Mouse (Mus musculus): ENCODE results near the gene Cep128. TPM values are rescaled to one million over a fixed set of nuclear protein-coding genes. Genes with fewer than 3 reads are reported as not detected.
"Not testable (repeated sequence)": the region's sequence is repeated elsewhere in the genome, so short reads cannot be mapped to it uniquely, and the experiment has no call there.

The Cep128 gene
- total RNA-seq (2021) = 1 to 10 TPM; 4.4 to 4.8 TPM

DNA sequence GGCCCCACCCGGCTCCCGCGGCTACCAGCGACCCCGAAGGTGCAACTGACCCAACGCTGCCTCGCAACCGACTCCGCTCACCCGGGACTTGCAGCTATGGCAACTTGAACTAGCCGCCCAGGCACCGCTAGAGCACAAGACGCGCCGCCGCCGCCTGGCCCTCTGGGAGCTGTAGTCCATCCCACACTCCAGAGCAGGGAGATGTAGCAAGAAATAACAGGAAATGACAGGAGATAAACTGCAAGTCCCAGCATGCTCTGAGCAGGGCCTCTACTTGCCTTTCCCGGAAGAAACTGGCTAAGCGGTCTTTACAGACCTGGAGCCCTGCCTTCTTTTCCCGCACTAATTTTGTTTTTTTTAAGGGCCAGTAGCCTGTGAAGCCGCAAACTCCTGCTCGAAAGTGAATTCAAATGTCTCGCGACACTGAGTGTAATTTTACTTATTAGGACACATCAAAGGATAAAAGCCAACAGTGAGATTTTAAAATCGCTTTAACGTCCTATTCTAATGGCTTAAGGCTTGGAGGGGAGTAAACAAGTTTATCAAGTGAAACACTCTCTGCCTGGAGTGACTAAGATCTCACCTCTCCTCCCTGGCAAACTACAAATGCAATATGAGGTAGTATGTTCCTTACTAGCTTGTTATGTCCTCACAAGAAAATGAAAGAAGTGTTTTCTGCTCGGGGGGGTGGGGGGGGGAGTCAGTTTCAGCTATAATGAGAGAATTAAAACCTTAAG, at the start of gene Cep128, which contains the start of gene Tshr:
Gene Cep128 (minus strand): TSS at position 129 of the 737 bp plus-strand sequence.
Gene Tshr (plus strand): TSS at position 283 of the 737 bp plus-strand sequence.
- peak; percentile 78 to 79 for DNase-seq (ENCODE audit: extremely low spot score in 1 of 2, low spot score in 1 of 2)

DNA sequence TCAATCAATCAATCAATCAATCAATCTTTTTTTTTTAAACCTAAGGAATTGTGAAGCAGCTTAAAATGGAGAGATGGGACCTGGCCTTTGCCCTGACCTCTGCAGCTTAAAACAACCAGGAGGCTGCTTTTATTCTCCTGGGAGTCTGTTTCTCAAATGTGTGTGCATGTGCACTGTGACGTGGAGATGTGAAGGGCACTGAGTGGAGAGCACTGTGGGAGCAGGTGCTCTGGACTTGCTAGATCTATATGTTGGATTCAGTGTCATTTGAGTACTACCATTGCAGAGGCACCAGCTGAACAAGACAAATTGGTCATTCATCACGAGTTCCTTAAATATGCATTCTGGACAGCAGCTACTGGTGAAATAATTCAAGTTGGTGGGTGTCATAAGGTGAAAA, 42.9 kb upstream of the Cep128 start:
- DNase-seq (ENCODE audit: extremely low spot score in 1 of 2, low spot score in 1 of 2) = no peak

DNA sequence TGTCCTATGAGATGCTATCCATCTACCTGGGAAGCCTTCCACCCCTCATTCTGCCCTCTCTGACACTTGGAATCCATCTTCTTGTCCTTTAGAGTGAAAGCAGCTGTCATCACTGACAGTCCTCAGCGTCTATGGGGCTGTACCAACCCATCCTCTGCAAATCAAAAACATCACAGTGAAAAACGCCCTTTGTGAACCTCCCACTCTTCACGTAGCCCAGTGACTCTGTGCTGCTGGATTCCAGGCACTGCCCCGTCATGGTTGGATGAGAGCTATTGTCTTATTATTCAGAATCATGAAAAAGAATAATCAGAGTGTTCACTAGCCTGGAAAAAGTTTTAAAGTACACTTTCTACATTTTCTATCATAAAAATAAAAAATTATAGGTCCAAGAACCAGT, 42.3 kb upstream of the Cep128 start:
- DNase-seq (ENCODE audit: extremely low spot score in 1 of 2, low spot score in 1 of 2) = no peak

DNA sequence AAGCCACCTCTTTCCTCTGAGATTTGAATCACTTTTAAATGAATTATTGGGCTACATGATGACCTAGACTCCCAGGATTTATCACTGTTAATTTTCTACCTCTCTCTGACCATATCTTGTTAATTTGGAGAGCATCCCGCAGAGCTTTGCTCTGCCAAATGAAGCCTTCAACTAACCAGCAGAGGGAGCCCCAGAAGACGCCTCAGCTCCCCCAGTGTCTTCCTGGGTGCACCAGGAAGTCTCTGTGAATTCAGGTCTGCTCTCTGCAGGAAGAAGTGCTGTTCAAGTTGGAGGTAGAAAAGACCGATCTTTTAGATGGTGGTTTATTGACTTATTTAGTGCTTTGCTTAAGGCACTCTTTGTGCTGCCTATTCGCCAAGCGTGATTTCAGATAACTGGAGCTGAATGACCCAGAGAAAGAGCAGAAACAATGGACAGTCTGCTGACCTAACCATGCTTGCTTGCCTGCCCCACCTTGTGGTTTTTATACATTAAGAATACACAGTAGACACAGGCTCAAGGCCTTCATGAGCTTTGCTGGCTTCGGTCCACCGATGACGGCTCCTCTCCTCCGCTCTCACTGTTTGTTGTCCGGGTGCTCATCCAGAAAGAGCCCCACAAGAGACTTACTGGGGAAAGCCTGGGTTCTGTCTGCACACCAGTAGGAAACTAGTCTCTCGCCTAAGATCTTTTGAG, 39.1 kb upstream of the Cep128 start:
- peak in 1 of 2 experiments; percentile 47 for DNase-seq (ENCODE audit: extremely low spot score in 1 of 2, low spot score in 1 of 2)

DNA sequence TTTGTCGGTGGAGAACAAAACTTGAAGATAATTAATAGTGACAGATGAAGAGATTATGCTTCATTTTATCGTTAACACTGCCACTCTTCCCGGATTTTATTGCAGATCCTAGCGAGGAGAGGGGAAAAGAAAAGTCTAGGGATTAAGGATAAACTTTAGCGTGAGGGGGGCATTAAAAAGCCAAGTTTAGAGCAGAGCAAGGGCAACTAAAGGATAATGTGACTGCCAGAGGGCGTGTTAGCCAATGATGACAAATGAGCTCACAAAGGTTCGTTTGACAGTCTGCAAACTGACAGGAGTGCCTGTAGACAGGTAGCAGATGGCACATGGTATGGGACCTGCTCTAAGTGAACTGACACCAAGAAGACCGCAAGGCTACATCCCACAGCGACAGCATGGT, 37.1 kb upstream of the Cep128 start:
- no peak for DNase-seq (ENCODE audit: extremely low spot score in 1 of 2, low spot score in 1 of 2)

DNA sequence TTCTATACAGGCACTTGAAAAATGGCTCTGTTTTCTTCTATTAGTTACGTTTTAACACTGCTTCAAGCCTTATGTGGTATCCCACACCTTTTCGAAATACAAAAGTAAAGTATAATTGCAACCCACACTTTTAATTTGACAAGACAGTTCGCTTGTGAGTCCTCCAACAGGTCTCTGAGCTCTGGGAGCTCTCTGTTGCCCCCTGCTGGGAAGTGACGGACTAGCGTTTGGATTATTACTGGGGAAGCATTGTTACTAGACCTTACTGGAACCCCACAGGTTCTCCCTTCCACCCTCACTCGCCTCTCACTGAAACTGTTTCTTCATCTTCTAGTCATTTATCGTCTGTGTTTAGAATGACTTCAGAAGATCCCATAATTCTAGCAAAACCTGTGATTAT, 34.6 kb upstream of the Cep128 start:
- peak; percentile 23 to 75 for DNase-seq (ENCODE audit: extremely low spot score in 1 of 2, low spot score in 1 of 2)

DNA sequence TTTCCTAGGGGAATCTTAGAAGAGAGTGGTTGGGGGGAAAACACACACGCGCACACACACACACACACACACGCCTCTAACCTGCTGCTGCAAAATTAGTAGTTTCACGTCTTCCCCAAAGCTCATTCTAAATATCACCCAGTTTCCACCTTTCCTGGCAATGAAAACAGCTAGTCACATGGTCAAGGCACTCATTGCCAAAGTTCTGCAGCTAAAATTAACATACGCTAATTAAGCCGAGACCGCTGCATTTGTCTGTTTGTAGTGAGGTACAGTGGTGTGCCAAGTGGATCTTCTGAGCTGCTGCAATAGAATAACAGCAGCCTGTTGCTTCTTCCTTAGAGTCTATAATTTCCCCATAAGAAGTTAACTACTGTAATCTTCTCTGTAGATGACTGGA, 32.6 kb upstream of the Cep128 start:
- no peak for DNase-seq (ENCODE audit: extremely low spot score in 1 of 2, low spot score in 1 of 2)

DNA sequence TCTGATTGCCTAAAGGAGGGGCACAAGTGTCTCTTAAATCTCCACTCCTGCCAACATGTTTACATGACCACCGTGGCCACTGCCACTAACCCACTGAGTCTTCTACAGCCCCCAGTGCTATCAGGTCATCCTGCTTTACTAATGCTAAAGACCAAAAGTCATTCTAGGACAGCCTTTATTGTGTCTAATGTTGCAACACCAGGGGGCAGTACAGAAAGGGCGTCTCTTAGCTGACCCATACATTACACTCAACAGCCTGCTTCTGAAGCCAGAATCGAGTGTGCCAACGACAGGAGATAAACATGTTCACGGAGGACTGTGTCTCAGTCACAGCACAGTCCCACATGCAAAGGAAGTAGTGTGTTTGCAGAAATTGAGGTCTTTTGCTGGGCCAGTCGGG, 30.9 kb upstream of the Cep128 start:
- no peak for DNase-seq (ENCODE audit: extremely low spot score in 1 of 2, low spot score in 1 of 2)

DNA sequence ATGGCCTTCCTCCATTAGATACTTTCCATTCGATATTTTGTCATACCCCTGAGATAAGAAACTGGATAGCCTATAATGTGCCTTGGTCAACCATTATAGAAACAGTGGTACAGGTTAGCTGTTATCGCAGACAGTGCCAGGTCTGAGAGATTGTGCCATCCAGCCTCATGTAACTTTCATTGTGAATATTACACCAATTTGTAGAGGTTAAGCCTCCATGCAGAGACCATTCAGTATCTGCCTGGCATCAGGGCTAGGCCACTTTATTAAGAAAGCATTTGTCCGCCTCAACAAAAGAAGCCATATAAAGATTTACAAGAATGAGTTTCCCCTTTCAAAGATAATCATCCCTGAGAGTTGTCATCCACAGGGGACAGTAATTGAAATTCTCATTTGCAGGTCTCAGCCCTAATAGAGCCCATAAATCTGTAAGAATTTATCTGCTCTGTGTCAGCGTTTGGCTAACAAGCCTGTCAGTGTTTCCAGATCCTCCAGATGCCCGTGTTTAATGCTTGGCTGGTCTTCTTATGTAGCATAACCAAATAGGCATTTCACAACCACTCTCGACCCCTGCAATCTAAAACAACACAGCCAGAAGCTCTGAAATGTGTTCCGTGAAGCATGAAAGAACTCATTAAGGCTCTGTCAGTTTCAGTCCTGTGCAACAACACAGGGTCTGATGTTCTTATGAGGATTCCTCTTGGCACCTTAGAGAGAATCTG, 28.4 kb upstream of the Cep128 start:
- no peak for DNase-seq (ENCODE audit: extremely low spot score in 1 of 2, low spot score in 1 of 2)

DNA sequence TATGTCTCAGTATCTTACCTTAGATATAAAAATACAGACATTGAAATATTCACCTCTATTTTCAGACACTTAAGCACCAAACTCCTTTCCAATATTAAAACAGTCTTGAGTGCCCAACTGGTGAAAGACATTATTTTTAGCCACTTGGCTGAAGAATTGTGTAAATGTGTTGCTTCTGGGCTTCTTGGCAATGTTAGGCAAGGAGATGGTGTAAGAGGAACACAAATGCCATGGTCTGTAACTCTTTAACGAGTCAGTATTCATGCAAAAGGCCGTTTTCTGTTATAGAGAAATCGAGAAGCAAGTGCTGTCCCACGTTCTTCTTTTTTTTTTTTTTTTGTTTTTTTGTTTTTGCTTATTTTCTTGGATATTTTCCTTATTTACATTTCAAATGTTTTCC, 26.1 kb upstream of the Cep128 start:
- no peak for DNase-seq (ENCODE audit: extremely low spot score in 1 of 2, low spot score in 1 of 2)

DNA sequence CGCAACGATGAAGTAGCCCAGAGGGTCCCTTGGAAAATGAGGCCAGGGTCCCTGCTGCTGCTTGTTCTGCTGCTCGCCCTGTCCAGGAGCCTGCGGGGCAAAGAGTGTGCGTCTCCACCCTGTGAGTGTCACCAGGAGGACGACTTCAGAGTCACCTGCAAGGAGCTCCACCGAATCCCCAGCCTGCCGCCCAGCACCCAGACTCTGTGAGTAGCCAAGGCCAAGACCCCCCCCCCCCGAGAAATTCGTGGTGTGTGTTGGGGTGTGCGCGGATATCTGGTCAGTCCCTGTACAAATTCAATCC, 16.8 kb upstream of the Cep128 start:
- DNase-seq (ENCODE audit: extremely low spot score in 1 of 2, low spot score in 1 of 2) = no peak

DNA sequence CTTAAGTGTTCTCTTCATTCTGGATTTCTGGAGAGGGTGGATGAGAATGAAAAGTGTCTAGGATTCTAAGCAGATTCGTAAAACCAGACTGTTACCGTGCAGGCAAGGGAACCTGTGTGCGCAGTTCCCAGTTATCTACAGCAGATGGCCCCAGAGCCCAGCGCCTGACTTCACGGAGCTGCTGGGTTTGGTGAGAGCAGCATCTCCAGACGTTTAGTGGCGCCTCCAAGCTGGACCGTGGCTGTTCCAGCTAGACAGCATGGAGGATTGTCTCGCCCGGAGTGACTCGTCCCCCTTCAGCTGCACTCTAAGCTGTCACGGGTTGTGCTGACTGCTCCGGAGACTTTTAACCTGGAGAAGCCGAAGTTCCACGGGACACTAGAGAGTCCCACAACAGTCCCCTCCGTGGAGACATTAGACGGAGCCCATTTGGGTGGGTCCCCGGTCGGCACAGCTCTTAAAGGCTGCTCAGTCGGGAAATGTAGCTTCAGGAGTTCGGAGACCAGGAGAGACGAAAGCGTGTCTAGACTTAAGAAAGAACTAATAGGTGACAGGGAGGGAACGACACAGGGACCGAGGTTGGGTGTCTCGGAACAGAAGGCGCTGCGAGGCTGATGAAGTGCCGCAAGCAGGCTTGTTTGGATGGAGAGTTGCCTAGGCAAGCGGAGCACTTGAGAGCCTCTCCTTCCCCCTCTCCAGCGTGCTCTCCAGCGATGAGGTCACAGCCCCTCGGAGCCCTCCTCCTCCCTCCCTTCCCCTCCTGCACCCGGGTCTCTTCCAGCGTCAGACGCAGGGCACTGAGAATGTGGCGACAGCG, 16.2 kb upstream of the Cep128 start:
- peak; percentile 54 to 75 for DNase-seq (ENCODE audit: extremely low spot score in 1 of 2, low spot score in 1 of 2)

DNA sequence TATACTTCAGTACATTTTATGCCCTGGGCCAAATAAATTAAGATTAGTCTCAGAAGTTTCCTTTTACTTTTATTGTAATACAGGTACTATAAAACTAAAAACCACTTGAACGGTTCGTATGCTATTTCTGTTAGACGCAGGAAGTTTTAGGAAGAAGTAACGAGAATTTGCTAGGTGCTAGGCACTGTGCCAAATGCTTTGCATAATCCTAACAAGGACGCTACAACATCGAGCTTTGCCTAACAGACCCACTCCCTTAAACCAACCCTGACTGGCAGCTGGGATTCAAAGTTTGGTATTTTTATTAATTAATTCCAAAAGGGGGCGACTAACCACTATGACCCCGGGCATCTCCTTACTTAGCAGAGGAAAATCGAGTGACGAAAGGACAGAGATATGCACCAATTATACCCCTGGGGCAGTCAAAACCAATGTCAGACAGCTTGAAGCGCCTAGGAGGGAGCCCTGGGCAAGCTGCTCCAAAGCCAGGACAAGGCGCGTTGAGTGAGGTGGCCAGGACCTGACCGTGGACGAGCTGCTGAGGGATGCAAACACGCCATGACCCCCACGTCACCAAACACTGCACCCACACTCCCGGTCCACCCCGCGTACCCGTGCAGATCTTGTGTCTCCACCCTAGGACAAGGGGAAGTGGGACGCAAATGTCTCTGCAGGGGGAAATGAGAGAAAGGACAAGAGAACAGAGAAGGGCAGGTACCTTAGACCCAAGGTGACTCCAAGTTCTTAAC, 519 bp downstream of the Cep128 start:
- no peak for DNase-seq (ENCODE audit: extremely low spot score in 1 of 2, low spot score in 1 of 2)

DNA sequence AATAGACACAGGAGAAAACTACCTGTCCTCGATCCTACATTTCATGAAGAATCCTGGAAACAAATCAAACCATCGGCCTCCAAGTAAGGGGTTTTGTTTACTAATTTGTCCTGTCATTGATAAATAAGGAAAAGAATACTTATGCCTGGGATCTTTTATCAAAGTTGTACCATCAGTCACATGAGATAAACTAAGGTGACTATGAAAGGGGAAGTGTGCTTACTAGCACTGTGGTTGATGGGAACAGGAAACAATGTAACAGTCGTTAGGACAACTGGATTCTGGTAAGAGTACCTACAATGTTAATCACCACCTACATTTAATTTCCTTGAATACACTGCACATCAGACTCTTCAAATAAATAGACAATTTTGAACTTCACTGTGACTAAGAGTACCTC, 15.0 kb downstream of the Cep128 start:
- no peak for DNase-seq (ENCODE audit: extremely low spot score in 1 of 2, low spot score in 1 of 2)

DNA sequence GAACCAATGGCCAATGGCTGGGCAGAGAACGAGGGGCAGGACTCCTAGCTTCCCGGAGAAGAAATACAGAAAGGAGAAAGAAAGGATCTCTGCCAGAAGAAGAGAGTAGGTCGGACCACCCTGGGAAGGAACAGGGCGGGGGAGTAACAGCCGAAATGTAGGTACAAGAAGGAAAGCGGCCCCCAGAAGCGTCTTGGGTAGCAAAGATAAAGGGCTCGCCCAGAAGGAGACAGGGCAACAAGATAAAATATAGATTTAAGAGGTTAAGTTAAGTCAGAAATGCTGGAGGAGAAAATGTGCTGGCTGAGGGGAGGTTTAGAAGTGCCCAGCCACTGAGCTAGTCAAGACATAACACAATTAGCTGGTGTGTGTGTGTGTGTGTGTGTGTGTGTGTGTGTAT, 30.4 kb downstream of the Cep128 start:
- no peak for DNase-seq (ENCODE audit: extremely low spot score in 1 of 2, low spot score in 1 of 2)

DNA sequence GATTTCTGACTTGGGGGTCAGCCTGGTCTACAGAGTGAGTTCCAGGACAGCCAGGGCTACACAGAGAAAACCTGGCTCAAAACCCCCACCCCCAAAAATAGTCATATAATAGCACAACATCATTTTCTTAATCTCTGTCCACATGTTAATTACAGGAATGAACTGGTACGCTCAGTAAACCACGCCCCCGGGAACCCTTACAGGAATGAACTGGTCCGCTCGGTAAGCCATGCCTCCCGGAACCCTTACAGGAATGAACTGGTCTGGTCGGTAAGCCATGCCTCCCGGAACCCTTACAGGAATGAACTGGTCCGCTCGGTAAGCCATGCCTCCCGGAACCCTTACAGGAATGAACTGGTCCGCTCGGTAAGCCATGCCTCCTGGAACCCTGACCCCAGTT, 45.6 kb downstream of the Cep128 start:
- not testable (repeated sequence) for DNase-seq (ENCODE audit: extremely low spot score in 1 of 2, low spot score in 1 of 2)

DNA sequence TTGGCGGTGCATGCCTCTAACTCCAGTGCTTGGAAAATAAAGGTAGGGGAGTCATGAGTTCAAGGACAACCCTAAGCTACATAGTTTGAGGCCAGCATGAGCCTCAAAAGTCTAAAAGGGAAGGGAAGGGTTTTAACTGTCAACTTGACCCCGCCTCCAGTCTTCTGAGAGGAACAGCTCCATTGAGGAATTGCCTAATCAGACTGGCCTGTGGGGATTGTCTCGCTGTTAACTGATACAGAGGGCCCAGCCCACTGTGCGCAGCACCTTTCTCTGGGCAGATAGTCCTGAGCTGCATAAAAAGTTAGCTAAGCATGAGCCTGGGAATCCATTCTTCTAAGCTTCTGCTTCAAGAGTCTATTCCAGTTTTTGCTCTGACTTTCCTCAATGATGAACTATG, 56.7 kb downstream of the Cep128 start:
- no peak for DNase-seq (ENCODE audit: extremely low spot score in 1 of 2, low spot score in 1 of 2)

DNA sequence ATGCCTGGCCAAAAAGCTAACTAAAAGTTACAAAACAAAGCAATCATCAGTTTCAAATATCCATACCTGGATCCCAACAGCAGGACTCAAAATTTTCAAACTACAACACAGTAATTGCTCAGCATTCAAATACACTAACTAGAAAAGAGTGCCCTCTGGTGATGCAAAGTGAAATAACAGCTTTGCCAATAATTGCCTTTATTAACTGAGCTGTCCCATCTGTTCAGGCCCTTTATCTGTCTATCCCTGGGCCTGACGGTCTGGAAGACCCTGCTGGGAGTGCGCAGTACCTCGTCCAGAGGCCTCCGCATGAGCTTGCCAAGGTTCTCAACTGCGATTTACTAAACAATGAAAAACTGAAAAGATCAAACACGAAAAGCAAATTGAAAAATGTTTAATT, 58.1 kb downstream of the Cep128 start:
- peak in 1 of 2 experiments; percentile 53 for DNase-seq (ENCODE audit: extremely low spot score in 1 of 2, low spot score in 1 of 2)

DNA sequence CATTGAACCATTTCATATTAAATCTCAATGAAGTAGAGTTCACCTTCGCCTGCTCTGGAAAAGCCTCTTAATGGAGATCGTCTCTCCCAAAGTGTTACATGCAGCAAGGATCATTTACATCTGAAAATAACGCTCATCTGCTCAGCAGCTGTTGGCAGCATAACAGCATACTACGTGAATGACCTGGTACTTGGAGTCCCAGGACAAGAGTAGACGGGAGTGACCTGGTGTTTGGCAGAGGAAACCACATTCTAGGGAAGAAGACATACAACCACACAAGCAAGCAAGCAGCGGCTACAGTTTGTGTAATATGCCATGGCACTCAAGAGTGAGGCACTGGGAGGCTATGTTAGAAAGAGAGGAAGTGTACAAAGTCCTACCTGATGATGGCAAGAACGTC, 69.2 kb downstream of the Cep128 start:
- DNase-seq (ENCODE audit: extremely low spot score in 1 of 2, low spot score in 1 of 2) = no peak

DNA sequence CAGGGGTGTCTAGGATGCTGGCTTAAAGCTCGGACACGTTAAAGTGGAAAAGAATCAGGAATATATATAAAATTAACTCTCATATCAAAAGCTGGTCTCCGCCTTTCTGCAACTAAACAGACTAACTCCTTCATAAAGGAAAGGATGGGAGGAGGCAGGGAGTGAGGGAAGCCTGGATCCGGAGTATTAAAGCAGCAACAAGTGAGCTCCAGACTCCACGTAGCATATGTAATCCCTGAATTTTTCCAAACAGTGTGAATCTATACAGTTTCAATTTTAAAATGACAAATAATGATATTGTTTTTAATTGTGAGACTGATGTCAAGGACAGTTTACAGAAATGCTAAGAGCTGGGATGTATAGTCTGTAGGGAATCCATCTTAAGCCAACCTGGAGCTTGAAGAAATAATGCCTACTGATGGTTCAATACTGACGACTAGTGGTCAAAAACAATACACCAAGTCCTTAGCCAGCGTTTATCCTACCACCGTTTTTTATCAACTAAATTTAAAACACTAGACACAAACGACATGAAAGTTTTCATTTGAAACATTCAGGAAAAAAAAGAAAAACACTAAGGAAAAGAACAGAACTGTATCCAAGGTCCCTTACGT, 70.1 kb downstream of the Cep128 start:
- no peak for DNase-seq (ENCODE audit: extremely low spot score in 1 of 2, low spot score in 1 of 2)

All from layer of hippocampus, postnatal 25 days (tissue).